Mouse (Mus musculus) embryonic facial prominence, embryonic 11.5 days (tissue): ENCODE measurements around the gene Pds5b. TPM values are rescaled to one million over a fixed set of nuclear protein-coding genes. Genes with fewer than 3 reads are reported as not detected.

Experiments
- ATAC-seq: fragments of 200-750 bp; cut with Nextera tagmentation; replicated peaks from 2 replicates; pipeline ENCODE4 v1.8.0; 2017; ENCODE audit warnings: low read depth; ENCODE audit not compliant: insufficient number of reproducible peaks, low FRiP score, low TSS enrichment
- DNase-seq: peaks from one replicate; pipeline ENCODE4 v3.0.0-alpha.2; 2015; ENCODE audit warnings: low spot score
- H3K27ac ChIP-seq: fragments of 300-500 bp; sonication (generic); replicated peaks from 2 replicates; pipeline ENCODE4 v1.5.1; 2014; ENCODE audit warnings: mild to moderate bottlenecking, low read depth, low read length, control low read depth
- H3K27me3 ChIP-seq: fragments of 300-500 bp; sonication (generic); 2 replicates; pipeline ENCODE4 v1.6.1; 2014; ENCODE audit warnings: mild to moderate bottlenecking, low read length, moderate library complexity, mixed read lengths; ENCODE audit not compliant: control insufficient read depth, insufficient read depth
- H3K36me3 ChIP-seq: fragments of 300-500 bp; sonication (generic); replicated peaks from 2 replicates; pipeline ENCODE4 v1.6.1; 2014; ENCODE audit warnings: low read depth, mild to moderate bottlenecking, low read length, moderate library complexity, mixed read lengths; ENCODE audit not compliant: control insufficient read depth, insufficient read depth
- H3K4me1 ChIP-seq: fragments of 300-500 bp; sonication (generic); 2 replicates; pipeline ENCODE4 v1.6.1; 2014; ENCODE audit warnings: low read length, mixed read lengths; ENCODE audit not compliant: control insufficient read depth, insufficient read depth
- H3K4me2 ChIP-seq: fragments of 300-500 bp; sonication (generic); 2 replicates; pipeline ENCODE4 v1.6.1; 2014; ENCODE audit warnings: low read depth, mild to moderate bottlenecking, control low read depth, low read length, moderate library complexity
- H3K4me3 ChIP-seq: fragments of 300-500 bp; sonication (generic); 2 replicates; pipeline ENCODE4 v1.5.1; 2014; ENCODE audit warnings: low read depth, low read length, control low read depth
- H3K9ac ChIP-seq: fragments of 300-500 bp; sonication (generic); replicated peaks from 2 replicates; pipeline ENCODE4 v1.6.1; 2014; ENCODE audit warnings: mild to moderate bottlenecking, control low read depth, low read length
- H3K9me3 ChIP-seq: fragments of 300-500 bp; sonication (generic); replicated peaks from 2 replicates; pipeline ENCODE4 v1.6.1; 2016; ENCODE audit warnings: mild to moderate bottlenecking, low read length, inconsistent platforms, mixed read lengths; ENCODE audit not compliant: control insufficient read depth
- WGBS: fragments of 180-500 bp; shearing (Covaris S2); extraction: QIAGEN DNeasy Blood & Tissue Kit; methylation state at CpG from one replicate; pipeline ENCODE4 v1.1.7; 2014; 5-methylcytosine and 5-hydroxymethylcytosine counted together
- polyA plus RNA-seq: library from polyadenylated mRNA; unstranded; fragments of >200 nt; fragmentation: Nextera tagmentation; extraction: Ambion mirVana; gene quantifications from 2 replicates; pipeline ENCODE4 v1.2.1, GENCODE M21; 2014

Gene Pds5b
- polyA plus RNA-seq, 1 experiment from 2014 or later: 56.5 TPM

DNA sequence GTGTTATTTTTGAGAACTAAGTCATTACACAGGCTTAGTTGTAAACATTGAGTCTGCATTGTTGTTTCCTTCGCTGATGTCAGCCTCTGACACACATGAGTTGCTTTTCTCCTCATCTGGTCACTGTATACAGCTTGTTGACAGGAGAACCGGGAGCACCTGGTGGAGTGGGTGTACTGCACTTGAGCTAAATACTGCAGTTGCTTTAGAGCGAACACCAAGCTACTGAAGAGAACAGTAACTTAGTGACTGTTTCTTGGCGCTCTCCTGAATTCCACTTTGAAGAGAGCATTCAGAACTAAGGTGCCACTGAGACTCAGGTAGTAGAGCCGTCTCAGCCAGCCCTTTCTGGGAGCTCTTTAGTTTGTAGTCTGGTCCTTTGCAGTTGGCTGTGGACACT, 83.1 kb downstream of the Pds5b start:
- no peak overlapping the region for H3K4me3 ChIP-seq
- no peak for DNase-seq
- peaks cover 5% of the 10 kb centered on the region for H3K36me3 ChIP-seq
- ATAC-seq: no peak
- H3K27ac ChIP-seq: no peak overlapping the region
- no peak overlapping the region for H3K9ac ChIP-seq
- no peaks in the 10 kb centered on the region for H3K4me1 ChIP-seq
- no peaks in the 10 kb centered on the region for H3K27me3 ChIP-seq
- H3K9me3 ChIP-seq: no peaks in the 10 kb centered on the region
- H3K4me2 ChIP-seq: no peak overlapping the region
- 93% methylated on average over 5 of the region's 5 CpGs for WGBS

DNA sequence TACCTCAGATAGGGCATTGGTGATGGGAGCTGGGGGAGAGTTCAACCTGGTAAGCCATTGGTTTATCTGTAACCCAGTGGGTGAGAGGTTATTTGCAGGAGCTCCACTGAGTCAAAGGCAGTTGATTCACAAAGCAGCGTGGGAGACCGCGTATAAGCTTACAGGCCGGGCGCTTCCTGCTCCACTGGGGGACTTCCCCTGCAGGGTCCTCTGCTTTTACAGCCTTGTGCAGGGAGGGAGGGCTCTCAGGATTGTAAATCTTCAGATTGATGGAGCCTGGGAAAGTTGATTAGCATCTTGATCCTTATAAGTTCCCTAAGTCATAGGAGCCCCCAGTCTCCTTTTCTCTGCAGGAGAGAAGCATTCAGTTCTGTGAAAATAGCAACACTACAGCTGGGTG, 98.9 kb downstream of the Pds5b start:
- H3K27me3 ChIP-seq: no peaks in the 10 kb centered on the region
- H3K36me3 ChIP-seq: no peaks in the 10 kb centered on the region
- H3K4me2 ChIP-seq: no peak overlapping the region
- DNase-seq: no peak
- no peaks in the 10 kb centered on the region for H3K4me1 ChIP-seq
- H3K27ac ChIP-seq: no peak overlapping the region
- H3K9ac ChIP-seq: no peak overlapping the region
- WGBS: 30% methylated on average over 5 of the region's 5 CpGs
- no peak overlapping the region for H3K4me3 ChIP-seq
- no peak for ATAC-seq
- H3K9me3 ChIP-seq: no peaks in the 10 kb centered on the region

DNA sequence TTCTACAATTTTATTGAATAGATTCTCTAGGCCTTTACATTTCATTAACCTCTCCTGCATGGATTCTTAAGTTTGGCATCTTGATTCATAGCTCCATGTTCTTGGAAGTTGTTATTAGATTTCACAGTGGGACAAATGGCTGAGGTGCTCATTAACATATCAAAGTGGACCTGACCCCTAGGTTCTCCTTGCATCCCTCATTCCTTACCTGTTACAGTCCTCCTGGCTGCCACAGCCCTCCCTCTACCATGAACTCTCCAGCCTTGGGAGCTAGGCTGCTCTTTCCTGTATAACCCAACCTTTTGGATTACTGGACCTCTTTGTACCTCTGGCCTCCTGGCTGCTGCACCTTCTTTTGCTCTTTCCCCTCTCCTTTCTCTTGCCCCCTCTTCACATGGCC, 99.5 kb downstream of the Pds5b start:
- Histone ChIP-seq H3K4me1 (no peaks in the 10 kb centered on the region), H3K27ac (no peak overlapping the region), H3K9me3 (no peaks in the 10 kb centered on the region), H3K4me2 (no peak overlapping the region), H3K9ac (no peak overlapping the region), H3K4me3 (no peak overlapping the region), H3K36me3 (no peaks in the 10 kb centered on the region), H3K27me3 (no peaks in the 10 kb centered on the region)
- ATAC-seq (no peak), DNase-seq (no peak)

DNA sequence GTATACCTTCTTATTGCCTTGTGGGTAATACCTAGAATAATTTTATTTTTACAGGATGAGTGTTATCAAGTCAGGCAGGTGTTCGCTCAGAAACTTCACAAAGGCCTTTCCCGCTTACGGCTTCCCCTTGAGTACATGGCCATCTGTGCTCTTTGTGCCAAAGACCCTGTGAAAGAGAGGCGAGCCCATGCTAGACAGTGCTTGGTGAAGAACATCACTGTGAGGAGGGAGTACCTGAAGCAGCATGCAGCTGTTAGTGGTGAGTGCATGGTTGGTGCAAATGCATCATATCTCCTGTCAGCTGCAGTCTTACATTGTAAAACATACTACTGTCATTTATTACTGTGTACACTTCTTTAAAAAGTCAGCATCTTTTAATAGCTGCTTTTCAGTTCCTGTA, 114.7 kb downstream of the Pds5b start:
- H3K36me3 ChIP-seq: peaks cover 6% of the 10 kb centered on the region
- no peak overlapping the region for H3K4me2 ChIP-seq
- ATAC-seq (no peak), DNase-seq (no peak)
- H3K27ac ChIP-seq: no peak overlapping the region
- no peaks in the 10 kb centered on the region for H3K27me3 ChIP-seq
- no peaks in the 10 kb centered on the region for H3K9me3 ChIP-seq
- H3K9ac ChIP-seq: no peak overlapping the region
- no peak overlapping the region for H3K4me3 ChIP-seq
- 95% methylated on average over 4 of the region's 4 CpGs for WGBS
- H3K4me1 ChIP-seq: no peaks in the 10 kb centered on the region

DNA sequence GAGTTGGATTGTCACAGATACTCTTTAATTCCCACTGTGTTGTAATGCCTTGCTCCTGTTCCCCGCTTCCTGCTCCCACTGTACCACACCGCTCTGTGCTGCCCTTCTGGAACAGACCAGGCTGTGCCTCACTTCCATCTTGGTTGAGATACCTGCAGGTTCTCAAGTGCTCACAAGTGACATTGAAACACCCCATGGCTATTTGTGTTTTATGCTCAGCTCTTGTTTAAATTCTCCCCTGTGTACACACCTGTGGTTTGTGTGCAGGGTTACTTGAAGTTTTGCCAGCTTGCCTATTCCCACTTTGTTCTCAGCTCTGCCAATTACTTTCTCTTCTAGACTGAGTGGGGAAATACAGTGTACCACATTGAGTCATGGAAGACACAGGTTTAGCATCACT, 115.5 kb downstream of the Pds5b start:
- Histone ChIP-seq H3K4me1 (no peaks in the 10 kb centered on the region), H3K27me3 (no peaks in the 10 kb centered on the region), H3K4me3 (no peak overlapping the region), H3K9ac (no peak overlapping the region), H3K36me3 (peaks cover 6% of the 10 kb centered on the region), H3K4me2 (no peak overlapping the region), H3K27ac (no peak overlapping the region), H3K9me3 (no peaks in the 10 kb centered on the region)
- 86% methylated on average over 2 of the region's 2 CpGs for WGBS
- DNase-seq: no peak
- ATAC-seq: no peak

DNA sequence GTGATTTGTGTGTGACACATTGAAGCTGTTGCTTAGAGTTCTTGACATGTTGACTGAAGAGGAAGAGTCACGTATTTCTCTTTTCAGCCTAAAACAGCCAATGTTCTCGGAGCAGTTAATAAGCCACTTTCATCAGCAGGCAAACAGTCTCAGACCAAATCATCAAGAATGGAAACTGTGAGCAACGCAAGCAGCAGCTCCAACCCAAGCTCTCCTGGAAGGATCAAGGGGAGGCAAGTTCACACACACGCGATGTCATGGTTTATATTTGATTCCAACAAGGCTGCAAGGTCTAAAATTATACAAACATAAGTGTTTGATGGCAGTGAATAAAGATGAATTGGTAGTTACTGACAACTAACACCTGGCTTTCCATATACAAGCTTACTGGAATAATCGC, 120.6 kb downstream of the Pds5b start:
- 95% methylated on average over 6 of the region's 6 CpGs for WGBS
- H3K27ac ChIP-seq: no peak overlapping the region
- H3K4me2 ChIP-seq: no peak overlapping the region
- no peaks in the 10 kb centered on the region for H3K9me3 ChIP-seq
- ATAC-seq: no peak
- no peak overlapping the region for H3K4me3 ChIP-seq
- H3K4me1 ChIP-seq: no peaks in the 10 kb centered on the region
- H3K27me3 ChIP-seq: no peaks in the 10 kb centered on the region
- H3K9ac ChIP-seq: no peak overlapping the region
- DNase-seq: no peak
- peaks cover 9% of the 10 kb centered on the region for H3K36me3 ChIP-seq

DNA sequence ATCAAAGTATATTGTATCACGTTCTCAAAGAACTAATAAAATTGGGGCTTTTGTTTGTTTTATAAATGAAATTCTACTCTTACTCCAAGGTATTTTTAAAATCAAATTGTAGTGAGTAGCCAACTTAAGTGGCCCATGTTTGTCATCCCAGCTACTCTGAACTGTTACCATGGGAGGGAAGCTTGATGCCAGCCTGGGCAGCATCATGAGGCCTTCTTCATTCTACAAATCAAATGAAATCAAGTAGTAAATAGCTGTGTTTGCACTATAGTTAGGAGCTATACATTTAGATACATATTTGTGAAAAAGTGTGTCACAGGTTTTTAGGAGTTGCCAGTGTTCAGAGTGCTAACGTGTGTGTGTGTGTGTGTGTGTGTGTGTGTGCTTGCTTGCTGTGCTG, 126.5 kb downstream of the Pds5b start:
- Histone ChIP-seq H3K27ac (no peak overlapping the region), H3K9ac (no peak overlapping the region), H3K27me3 (no peaks in the 10 kb centered on the region), H3K4me3 (no peak overlapping the region), H3K36me3 (peaks cover 8% of the 10 kb centered on the region), H3K4me1 (no peaks in the 10 kb centered on the region), H3K9me3 (no peaks in the 10 kb centered on the region), H3K4me2 (no peak overlapping the region)
- 89% methylated on average over 2 of the region's 2 CpGs for WGBS
- ATAC-seq (no peak), DNase-seq (no peak)

DNA sequence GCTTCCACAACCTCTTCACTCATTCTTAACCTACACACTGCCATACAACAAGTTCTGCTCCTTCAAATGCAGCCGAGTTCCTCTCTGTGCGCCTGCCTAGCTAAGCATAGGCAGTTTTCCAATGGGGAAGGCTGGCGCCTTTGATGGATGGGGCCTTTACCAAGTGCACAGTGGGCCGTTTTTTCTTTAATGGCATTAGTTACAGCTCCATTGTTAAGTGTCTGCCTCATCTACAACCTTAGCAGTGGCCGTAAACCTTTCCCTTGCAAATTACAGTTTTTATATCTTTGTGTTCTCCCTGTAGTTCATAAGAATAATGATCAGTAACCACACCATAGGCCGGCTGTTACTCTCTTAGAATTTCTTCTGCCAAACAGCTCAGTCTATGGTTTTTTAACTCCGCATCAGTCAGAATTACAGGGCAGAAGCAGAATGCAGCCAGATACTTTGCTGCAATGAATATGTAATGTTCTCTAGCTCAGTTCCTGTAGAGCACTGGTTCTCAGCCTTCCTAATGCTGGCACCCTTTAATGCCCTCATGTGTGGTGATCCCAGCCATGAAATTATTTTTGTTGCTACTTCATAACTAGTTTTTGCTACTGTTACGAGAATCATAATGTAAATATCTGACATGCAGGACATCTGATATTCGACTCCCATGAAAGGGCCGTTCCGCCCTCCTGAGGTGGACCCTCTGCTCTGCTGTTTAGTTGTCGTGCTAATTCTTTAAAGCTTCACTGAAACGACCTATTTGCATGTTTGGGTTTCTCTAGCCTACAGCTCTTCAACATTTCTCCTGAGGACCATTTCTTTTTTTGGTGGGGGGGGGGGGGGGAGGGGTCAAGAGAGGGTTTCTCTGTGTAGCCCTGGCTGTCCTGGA, 140.8 kb downstream of the Pds5b start:
- Histone ChIP-seq H3K27me3 (no peaks in the 10 kb centered on the region), H3K36me3 (no peaks in the 10 kb centered on the region), H3K27ac (no peak overlapping the region), H3K4me3 (no peak overlapping the region), H3K9me3 (no peaks in the 10 kb centered on the region), H3K4me1 (no peaks in the 10 kb centered on the region), H3K9ac (no peak overlapping the region), H3K4me2 (no peak overlapping the region)
- no peak for DNase-seq
- ATAC-seq: no peak
- 77% methylated on average over 13 of the region's 13 CpGs for whole genome bisulfite sequencing
